Mouse (Mus musculus): ENCODE results near the gene Slpi. TPM values are rescaled to one million over a fixed set of nuclear protein-coding genes. Genes with fewer than 3 reads are reported as not detected.
A peak's percentile ranks its signal among the peaks of the same experiment; 100 is the strongest.

The Slpi gene
- total RNA-seq (2022) = under 1 TPM in 1 of 4 experiments, not detected in 3; 0.67 TPM

- no peak for DNase-seq (ENCODE audit: low spot score in 2 of 2)
These were observed at the start of gene Slpi for GRCm38 (mm10) chr2:164389020-164389419. Gene Slpi, minus strand, starts transcription at chr2:164389095.

- DNase-seq (ENCODE audit: low spot score in 2 of 2) = no peak
These were observed 49.4 kb upstream of the Slpi start for GRCm38 (mm10) chr2:164438257-164438656.

GRCm38 (mm10) chr2:164437710-164438109 is 48.8 kb upstream of the Slpi start:
- no peak for DNase-seq (ENCODE audit: low spot score in 2 of 2)

GRCm38 (mm10) chr2:164436961-164437360 is 48.1 kb upstream of the Slpi start:
- DNase-seq (ENCODE audit: low spot score in 2 of 2) = peak; percentile 46 to 59

- DNase-seq (ENCODE audit: low spot score in 2 of 2) = no peak
These were observed 47.5 kb upstream of the Slpi start for GRCm38 (mm10) chr2:164436215-164436913.

- DNase-seq (ENCODE audit: low spot score in 2 of 2) = no peak
These were observed 46.6 kb upstream of the Slpi start for GRCm38 (mm10) chr2:164435216-164436090.

GRCm38 (mm10) chr2:164434681-164435080 is 45.8 kb upstream of the Slpi start:
- DNase-seq (ENCODE audit: low spot score in 2 of 2) = no peak

- no peak for DNase-seq (ENCODE audit: low spot score in 2 of 2)
These were observed 44.5 kb upstream of the Slpi start for GRCm38 (mm10) chr2:164433278-164433895.

- peak; percentile 47 to 48 for DNase-seq (ENCODE audit: low spot score in 2 of 2)
These were observed 43.8 kb upstream of the Slpi start for GRCm38 (mm10) chr2:164432541-164433191.

- no peak for DNase-seq (ENCODE audit: low spot score in 2 of 2)
These were observed 43.0 kb upstream of the Slpi start for GRCm38 (mm10) chr2:164431676-164432465.

- no peak for DNase-seq (ENCODE audit: low spot score in 2 of 2)
These were observed 41.8 kb upstream of the Slpi start for GRCm38 (mm10) chr2:164430697-164431096.

GRCm38 (mm10) chr2:164429881-164430615 is 41.2 kb upstream of the Slpi start:
- no peak for DNase-seq (ENCODE audit: low spot score in 2 of 2)

GRCm38 (mm10) chr2:164428451-164428850 is 39.6 kb upstream of the Slpi start:
- no peak for DNase-seq (ENCODE audit: low spot score in 2 of 2)

GRCm38 (mm10) chr2:164426952-164427351 is 38.1 kb upstream of the Slpi start:
- no peak for DNase-seq (ENCODE audit: low spot score in 2 of 2)

- DNase-seq (ENCODE audit: low spot score in 2 of 2) = no peak
These were observed 37.2 kb upstream of the Slpi start for GRCm38 (mm10) chr2:164426121-164426520.

GRCm38 (mm10) chr2:164425401-164425800 is 36.5 kb upstream of the Slpi start:
- DNase-seq (ENCODE audit: low spot score in 2 of 2) = no peak

GRCm38 (mm10) chr2:164424406-164424805 is 35.5 kb upstream of the Slpi start:
- DNase-seq (ENCODE audit: low spot score in 2 of 2) = no peak

- no peak for DNase-seq (ENCODE audit: low spot score in 2 of 2)
These were observed 34.6 kb upstream of the Slpi start for GRCm38 (mm10) chr2:164423464-164423863.

GRCm38 (mm10) chr2:164422675-164423393 is 33.9 kb upstream of the Slpi start:
- no peak for DNase-seq (ENCODE audit: low spot score in 2 of 2)

Data from gastrocnemius, adult 8-10 months (tissue).